Mouse (Mus musculus) testis, adult 2 months (tissue): ENCODE data around the gene Slc22a5. TPM values are rescaled to one million over a fixed set of nuclear protein-coding genes. Genes with fewer than 3 reads are reported as not detected.
"Not testable (repeated sequence)": the region's sequence is repeated elsewhere in the genome, so short reads cannot be mapped to it uniquely, and the experiment has no call there.

ENCODE experiments used
- H3K27ac ChIP-seq: fragments of 200-500 bp; 2 replicates; pipeline ENCODE4 v1.5.1; 2012; ENCODE audit warnings: low read depth, low read length; ENCODE audit not compliant: control insufficient read depth, insufficient read depth
- H3K27me3 ChIP-seq: fragments of 200-500 bp; 2 replicates; pipeline ENCODE4 v1.6.1; 2012; ENCODE audit warnings: mild to moderate bottlenecking, low read length, moderate library complexity; ENCODE audit not compliant: control insufficient read depth, insufficient read depth
- H3K36me3 ChIP-seq: fragments of 200-500 bp; 2 replicates; pipeline ENCODE4 v1.6.1; 2012; ENCODE audit warnings: mild to moderate bottlenecking, low read length; ENCODE audit not compliant: control insufficient read depth, insufficient read depth
- H3K4me1 ChIP-seq: fragments of 200-500 bp; 2 replicates; pipeline ENCODE4 v1.6.1; 2012; ENCODE audit warnings: low read length; ENCODE audit not compliant: control insufficient read depth, insufficient read depth
- H3K4me3 ChIP-seq: fragments of 200-500 bp; 2 replicates; pipeline ENCODE4 v1.5.1; 2012; ENCODE audit warnings: low read depth, mild to moderate bottlenecking, low read length, moderate library complexity, mixed read lengths; ENCODE audit not compliant: control insufficient read depth
- CTCF ChIP-seq: fragments of 200-500 bp; IDR thresholded peaks from 2 replicates; pipeline ENCODE4 v1.5.1; 2012; ENCODE audit warnings: low read depth, mild to moderate bottlenecking, inconsistent platforms, low read length, moderate library complexity; ENCODE audit not compliant: control insufficient read depth, insufficient read depth, insufficient replicate concordance
- POLR2A ChIP-seq: fragments of 200-500 bp; IDR thresholded peaks from 2 replicates; pipeline ENCODE4 v1.6.1; 2012; ENCODE audit warnings: low read depth, mild to moderate bottlenecking, inconsistent platforms, low read length, moderate library complexity; ENCODE audit not compliant: control insufficient read depth
- polyA plus RNA-seq: library from polyadenylated mRNA; depleted of rRNA; stranded (reverse); fragments of >200 nt; gene quantifications from 2 replicates; pipeline ENCODE4 v1.2.3, GENCODE M21; 2012; rRNA removed

Gene Slc22a5
- 20.7 and 21.7 TPM in 2 replicates for polyA plus RNA-seq

- Histone ChIP-seq H3K4me3 (peak within 1 kb of the TSS; percentile 94), H3K4me1 (peaks cover 7% of the 10 kb centered on the region), H3K27ac (peak within 1 kb of the TSS; percentile 82), H3K27me3 (no peaks in the 10 kb centered on the region), H3K36me3 (no peaks in the 10 kb centered on the region; the same call in 1 of the 2 replicates)
- TF ChIP-seq CTCF (no peak), POLR2A (peak; percentile 72)
Observed at GRCm38 (mm10) chr11:53891505-53892451, at the start of gene Slc22a5. Slc22a5 (minus strand) TSS chr11:53891660.

GRCm38 (mm10) chr11:53931944-53932318 lies 40.5 kb upstream of the Slc22a5 start:
- H3K4me1 ChIP-seq, H3K4me3 ChIP-seq, H3K27me3 ChIP-seq, H3K36me3 ChIP-seq, H3K27ac ChIP-seq: not testable (repeated sequence)

GRCm38 (mm10) chr11:53931091-53931943 lies 39.9 kb upstream of the Slc22a5 start:
- Histone ChIP-seq H3K36me3 (no peaks in the 10 kb centered on the region), H3K4me3 (no peak overlapping the region), H3K27me3 (no peaks in the 10 kb centered on the region), H3K27ac (peak overlapping the region; percentile 42; the same call in 1 of the 2 replicates), H3K4me1 (peaks cover 9% of the 10 kb centered on the region)
- TF ChIP-seq CTCF = peak; percentile 63; the same call in 1 of the 2 replicates
- no peak for TF ChIP-seq POLR2A

DNA sequence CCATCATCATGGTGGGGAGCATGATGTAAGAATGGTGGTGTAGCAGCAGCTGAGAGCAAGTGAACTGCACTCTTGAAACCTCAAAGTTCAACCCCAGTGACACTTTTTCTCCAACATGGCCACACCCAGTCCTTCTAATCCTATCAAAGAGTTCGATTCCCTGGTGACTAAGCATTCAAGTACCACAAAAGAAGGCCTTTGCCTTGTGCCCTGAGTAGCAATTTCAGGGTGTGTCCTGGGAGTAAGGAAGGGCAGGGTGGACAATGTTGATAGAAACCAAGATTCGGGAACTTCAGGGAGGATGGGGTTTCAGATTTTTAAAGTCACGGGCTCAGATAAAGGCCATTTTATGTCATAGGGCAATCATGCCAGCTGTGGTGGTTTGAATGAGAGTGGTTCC lies 38.3 kb upstream of the Slc22a5 start:
- no peaks in the 10 kb centered on the region for H3K36me3 ChIP-seq
- TF ChIP-seq CTCF = no peak
- TF ChIP-seq POLR2A = no peak
- no peak overlapping the region for H3K4me3 ChIP-seq
- peaks cover 9% of the 10 kb centered on the region for H3K4me1 ChIP-seq
- H3K27me3 ChIP-seq = no peaks in the 10 kb centered on the region
- no peak overlapping the region for H3K27ac ChIP-seq

DNA sequence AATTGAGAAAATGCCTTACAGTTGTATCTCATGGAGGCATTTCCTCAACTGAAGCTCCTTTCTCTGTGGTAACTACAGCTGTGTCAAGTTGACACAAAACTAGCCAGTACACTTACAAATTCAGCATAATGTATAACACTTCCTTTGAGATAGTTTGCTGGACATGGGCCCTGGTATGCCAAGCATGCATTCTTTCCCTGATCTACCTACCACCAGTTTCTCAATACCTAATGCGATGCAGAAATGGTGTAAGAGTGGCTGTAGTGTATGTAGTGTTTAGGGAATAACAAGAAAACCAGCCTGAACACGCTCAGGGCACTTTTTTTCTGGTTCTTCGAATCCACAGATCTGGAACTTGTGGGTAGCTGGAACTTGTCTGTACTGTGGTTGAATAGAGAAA lies 37.1 kb upstream of the Slc22a5 start:
- Histone ChIP-seq H3K4me1 (peaks cover 9% of the 10 kb centered on the region), H3K4me3 (no peak overlapping the region), H3K27me3 (no peaks in the 10 kb centered on the region), H3K27ac (no peak overlapping the region), H3K36me3 (no peaks in the 10 kb centered on the region)
- TF ChIP-seq CTCF = no peak
- TF ChIP-seq POLR2A = no peak

GRCm38 (mm10) chr11:53926303-53926702 lies 34.8 kb upstream of the Slc22a5 start:
- H3K4me3 ChIP-seq = no peak overlapping the region
- H3K36me3 ChIP-seq = no peaks in the 10 kb centered on the region

DNA sequence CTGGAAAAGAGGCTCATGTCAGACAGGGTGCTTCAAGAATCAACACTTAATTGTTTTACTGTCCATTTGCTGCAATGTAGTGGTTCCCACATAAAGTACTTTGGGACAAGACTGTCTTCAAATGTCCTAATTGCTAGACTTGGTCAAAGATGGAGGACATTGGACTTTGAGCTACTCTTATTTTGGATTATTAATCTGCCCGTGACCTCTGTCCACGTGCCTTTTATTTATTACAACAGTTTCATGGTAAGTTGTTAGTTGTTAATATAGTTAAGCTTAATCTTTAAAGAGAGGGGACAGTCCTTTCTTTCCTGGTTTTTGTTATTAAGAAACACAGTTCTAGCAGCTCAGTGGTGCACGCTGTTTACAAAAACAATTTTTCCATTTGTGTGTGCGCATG lies 27.4 kb upstream of the Slc22a5 start:
- no peak for TF ChIP-seq CTCF
- no peak for TF ChIP-seq POLR2A
- no peak overlapping the region for H3K4me3 ChIP-seq
- H3K36me3 ChIP-seq = no peaks in the 10 kb centered on the region
- no peaks in the 10 kb centered on the region for H3K4me1 ChIP-seq
- no peaks in the 10 kb centered on the region for H3K27me3 ChIP-seq
- H3K27ac ChIP-seq = no peak overlapping the region

More at GRCm38 (mm10) chr11:53926303-53926702, 34.8 kb upstream of the Slc22a5 start:
- TF ChIP-seq POLR2A = no peak
- TF ChIP-seq CTCF = no peak
- no peaks in the 10 kb centered on the region for H3K27me3 ChIP-seq
- H3K27ac ChIP-seq = no peak overlapping the region
- H3K4me1 ChIP-seq = peaks cover 3% of the 10 kb centered on the region
